Mouse (Mus musculus) C2C12 (cell line): ENCODE measurements at regions not wholly inside any gene's neighbourhood (a gene's known extent, or its start where the extent isn't known, plus 50 kb on each side); places are given as distances from the start of the nearest gene placed in this dataset.

ENCODE experiments used
- H3K27me3 ChIP-seq: one replicate; pipeline ENCODE4 v1.6.1; 2011; ENCODE audit not compliant: control insufficient read depth, insufficient read depth, insufficient read length
- H3K36me3 ChIP-seq: one replicate; pipeline ENCODE4 v1.6.1; 2011; ENCODE audit not compliant: control insufficient read depth, insufficient read depth
- H3K4me3 ChIP-seq: one replicate; pipeline ENCODE4 v1.5.1; 2011; ENCODE audit warnings: mild to moderate bottlenecking, control low read depth; ENCODE audit not compliant: poor library complexity, insufficient read depth, severe bottlenecking
- H3K79me2 ChIP-seq: one replicate; pipeline ENCODE4 v1.6.1; 2011; ENCODE audit not compliant: control insufficient read depth, insufficient read depth
- H3K79me3 ChIP-seq: one replicate; pipeline ENCODE4 v1.6.1; 2011; ENCODE audit warnings: low read depth, control low read depth
- H3ac ChIP-seq: one replicate; pipeline ENCODE3; 2011; ENCODE audit warnings: low read depth; ENCODE audit not compliant: control insufficient read depth, insufficient read length
- CEBPB ChIP-seq: IDR thresholded peaks from one replicate; pipeline ENCODE4 v1.6.1; 2011; ENCODE audit warnings: low read depth, mild to moderate bottlenecking, control low read depth, moderate library complexity
- CTCF ChIP-seq: IDR thresholded peaks from one replicate; pipeline ENCODE4 v1.5.1; 2011; ENCODE audit not compliant: control insufficient read depth, insufficient read depth, insufficient read length
- FOSL1 ChIP-seq: IDR thresholded peaks from one replicate; pipeline ENCODE4 v1.8.0; 2011; ENCODE audit warnings: mild to moderate bottlenecking, low read length; ENCODE audit not compliant: poor library complexity, insufficient read depth, severe bottlenecking
- MAX ChIP-seq: IDR thresholded peaks from one replicate; pipeline ENCODE4 v1.6.1; 2011; ENCODE audit warnings: mild to moderate bottlenecking, control low read depth
- MYOD1 ChIP-seq: IDR thresholded peaks from one replicate; pipeline ENCODE4 v1.6.1; 2011; ENCODE audit warnings: low read depth; ENCODE audit not compliant: control insufficient read depth, insufficient read length
- MYOG ChIP-seq: IDR thresholded peaks from one replicate; pipeline ENCODE4 v1.6.1; 2011; ENCODE audit not compliant: control insufficient read depth, insufficient read length; ENCODE audit errors: extremely low read depth
- USF1 ChIP-seq: IDR thresholded peaks from one replicate; pipeline ENCODE4 v1.6.1; 2011; ENCODE audit warnings: low read depth, mild to moderate bottlenecking, control low read depth, moderate library complexity

GRCm38 (mm10) chr7:133364601-133365000 is 237.4 kb downstream of the Tex36 start:
- H3K79me3 ChIP-seq = no peaks in the 10 kb centered on the region
- no peaks in the 10 kb centered on the region for H3K36me3 ChIP-seq
- no peak overlapping the region for H3K4me3 ChIP-seq
- H3ac ChIP-seq = no peak overlapping the region
- no peak for TF ChIP-seq CTCF
- H3K27me3 ChIP-seq = peaks cover 33% of the 10 kb centered on the region
- H3K79me2 ChIP-seq = no peaks in the 10 kb centered on the region

- TF ChIP-seq USF1 = no peak
- TF ChIP-seq CEBPB = no peak
- TF ChIP-seq MYOG = no peak
- TF ChIP-seq FOSL1 = no peak
- TF ChIP-seq MAX = no peak
- TF ChIP-seq MYOD1 = no peak
- TF ChIP-seq CTCF = no peak
- Histone ChIP-seq H3K27me3 (no peaks in the 10 kb centered on the region), H3ac (no peak overlapping the region), H3K79me3 (no peaks in the 10 kb centered on the region), H3K36me3 (no peaks in the 10 kb centered on the region), H3K79me2 (no peaks in the 10 kb centered on the region), H3K4me3 (no peak overlapping the region)
Measured at GRCm38 (mm10) chr7:133328717-133329116, 204.6 kb upstream of the Ctbp2 start.

GRCm38 (mm10) chr7:133325548-133326190 is 201.5 kb upstream of the Ctbp2 start:
- TF ChIP-seq MYOG (no peak), MYOD1 (no peak), CEBPB (no peak), USF1 (no peak), CTCF (no peak), MAX (no peak), FOSL1 (no peak)
- no peaks in the 10 kb centered on the region for H3K36me3 ChIP-seq
- no peaks in the 10 kb centered on the region for H3K79me3 ChIP-seq
- no peaks in the 10 kb centered on the region for H3K79me2 ChIP-seq
- no peak overlapping the region for H3ac ChIP-seq
- H3K27me3 ChIP-seq = peaks cover 10% of the 10 kb centered on the region
- H3K4me3 ChIP-seq = no peak overlapping the region

- no peak for TF ChIP-seq MYOG
- Histone ChIP-seq H3K36me3 (no peaks in the 10 kb centered on the region), H3ac (no peak overlapping the region), H3K4me3 (no peak overlapping the region), H3K79me3 (no peaks in the 10 kb centered on the region), H3K79me2 (no peaks in the 10 kb centered on the region), H3K27me3 (peaks cover 10% of the 10 kb centered on the region)
Measured at GRCm38 (mm10) chr7:133323955-133324354, 199.8 kb upstream of the Ctbp2 start.

GRCm38 (mm10) chr7:133317511-133317910 is 193.4 kb upstream of the Ctbp2 start:
- Histone ChIP-seq H3K4me3 (no peak overlapping the region), H3ac (no peak overlapping the region), H3K27me3 (peaks cover 12% of the 10 kb centered on the region), H3K79me3 (no peaks in the 10 kb centered on the region), H3K36me3 (no peaks in the 10 kb centered on the region), H3K79me2 (no peaks in the 10 kb centered on the region)
- TF ChIP-seq MYOD1 = no peak
- TF ChIP-seq MAX = no peak

- H3K79me3 ChIP-seq = no peaks in the 10 kb centered on the region
- H3ac ChIP-seq = no peak overlapping the region
- H3K4me3 ChIP-seq = no peak overlapping the region
- H3K27me3 ChIP-seq = peaks cover 8% of the 10 kb centered on the region
- no peaks in the 10 kb centered on the region for H3K79me2 ChIP-seq
- TF ChIP-seq MAX (no peak), MYOG (no peak), CEBPB (no peak), USF1 (no peak), CTCF (no peak), MYOD1 (no peak), FOSL1 (no peak)
- no peaks in the 10 kb centered on the region for H3K36me3 ChIP-seq
Measured at GRCm38 (mm10) chr7:133316701-133317475, 192.7 kb upstream of the Ctbp2 start.
